Mouse (Mus musculus): ENCODE data around the gene Ptpn7.
"Not testable (repeated sequence)": the region's sequence is repeated elsewhere in the genome, so short reads cannot be mapped to it uniquely, and the experiment has no call there.

Gene Ptpn7

DNA sequence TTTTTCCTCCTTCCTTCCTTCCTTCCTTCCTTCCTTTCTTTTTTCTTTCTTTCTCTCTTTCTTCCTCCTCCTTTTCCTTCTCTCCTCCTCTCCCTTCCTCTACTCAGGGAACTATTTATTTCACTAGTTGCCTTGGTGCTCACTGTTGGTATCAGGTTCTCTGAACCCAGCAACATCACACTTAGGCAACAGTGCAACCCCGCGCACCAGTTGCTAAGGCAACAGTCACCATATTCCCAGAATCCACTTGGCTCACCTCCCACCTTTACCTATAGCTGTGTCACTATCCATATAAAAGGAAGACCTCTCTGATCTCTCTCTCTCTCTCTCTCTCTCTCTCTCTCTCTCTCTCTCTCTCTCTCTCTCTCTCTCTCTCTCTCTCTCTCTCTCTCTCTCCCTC, 54.5 kb downstream of the Ptpn7 start:
- DNase-seq (ENCODE audit: low spot score): not testable (repeated sequence)

DNA sequence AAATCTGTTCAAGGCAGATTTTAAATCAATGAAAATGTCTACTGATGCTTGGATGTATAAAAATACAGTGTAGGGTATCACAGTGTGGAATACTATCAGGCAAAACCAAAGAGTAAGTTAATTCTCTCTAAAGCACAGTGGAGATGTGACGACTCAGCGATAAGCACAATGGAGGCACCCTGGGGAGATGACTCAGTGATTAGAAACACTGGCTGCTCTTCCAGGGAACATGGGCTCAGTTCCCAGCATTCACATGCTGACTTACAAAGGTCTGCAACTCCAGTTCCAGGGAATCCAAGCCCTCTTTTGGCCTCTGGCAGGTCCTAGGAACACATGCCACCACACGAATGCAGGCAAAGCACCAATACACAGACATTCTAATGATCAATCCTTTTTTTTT, 55.7 kb downstream of the Ptpn7 start:
- DNase-seq (ENCODE audit: low spot score): no peak

DNA sequence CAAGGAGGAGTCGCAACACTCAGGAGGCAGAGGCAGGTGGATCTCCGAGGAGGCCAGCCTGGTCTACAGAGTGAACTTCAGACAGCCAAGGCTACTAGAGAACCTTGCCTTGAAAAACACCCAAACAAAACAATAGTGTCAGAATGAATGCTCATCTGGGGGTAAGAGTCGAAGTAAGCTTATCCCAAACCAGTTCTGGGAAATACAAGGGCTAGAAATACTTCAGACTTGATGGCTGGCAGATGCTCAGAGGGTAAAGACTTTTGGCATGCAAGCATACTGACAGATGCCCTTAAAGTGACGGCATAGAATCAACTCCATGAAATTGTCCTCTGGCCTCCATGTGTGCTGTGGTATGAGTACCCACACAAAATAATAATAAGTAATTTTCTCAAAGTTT, 56.7 kb downstream of the Ptpn7 start:
- no peak for DNase-seq (ENCODE audit: low spot score)

DNA sequence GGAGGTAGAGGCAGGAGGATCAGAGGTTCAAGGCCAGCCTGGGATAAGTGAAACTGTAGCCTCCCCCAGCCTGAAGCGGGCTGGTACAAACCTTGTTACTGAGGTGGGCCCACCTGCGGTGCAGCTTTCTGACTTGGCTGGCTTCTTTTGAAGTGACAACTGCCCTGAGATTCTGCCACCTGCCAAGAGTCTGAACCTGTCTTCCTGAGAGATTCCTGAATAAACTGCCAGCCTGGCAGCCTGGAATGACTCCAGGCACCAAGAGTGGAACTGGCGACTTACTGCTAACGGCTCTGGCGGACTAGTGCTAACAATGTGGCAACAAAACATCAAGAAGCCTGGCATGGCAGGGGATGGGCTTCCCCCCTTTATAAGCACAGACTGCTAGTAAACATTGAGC, 61.8 kb downstream of the Ptpn7 start:
- not testable (repeated sequence) for DNase-seq (ENCODE audit: low spot score)

All from layer of hippocampus, adult 9-10 months (tissue).